Mouse (Mus musculus) heart, embryonic 14.5 days (tissue): ENCODE data around the gene Tmem150a. TPM values are rescaled to one million over a fixed set of nuclear protein-coding genes. Genes with fewer than 3 reads are reported as not detected.
A peak's percentile ranks its signal among the peaks of the same experiment; 100 is the strongest.

ENCODE experiments used
- ATAC-seq: fragments of 200-750 bp; cut with Nextera tagmentation; 2 replicates; pipeline ENCODE4 v1.8.0; 2017; ENCODE audit warnings: low read depth, moderate TSS enrichment; ENCODE audit not compliant: insufficient number of reproducible peaks, insufficient read depth, low FRiP score
- H3K27ac ChIP-seq, 2 experiments: fragments of 200-500 bp in 1 of 2; fragments of 300-500 bp in 1 of 2; sonication (generic) in 1 of 2; replicated peaks in 1 of 2; 2 replicates each; pipeline ENCODE4 v1.5.1; 2012 to 2014; ENCODE audit warnings: low read depth in 2 of 2, low read length in 2 of 2, control low read depth in 1 of 2, mild to moderate bottlenecking in 1 of 2, mixed read lengths in 1 of 2; ENCODE audit not compliant: control insufficient read depth in 1 of 2, insufficient read depth in 1 of 2
- H3K27me3 ChIP-seq: fragments of 300-500 bp; sonication (generic); 2 replicates; pipeline ENCODE4 v1.6.1; 2014; ENCODE audit warnings: mild to moderate bottlenecking, low read length, control low read depth; ENCODE audit not compliant: control insufficient read depth, insufficient read depth
- H3K36me3 ChIP-seq: fragments of 300-500 bp; sonication (generic); 2 replicates; pipeline ENCODE4 v1.6.1; 2014; ENCODE audit warnings: mild to moderate bottlenecking, control low read depth, low read length, mixed read lengths; ENCODE audit not compliant: control insufficient read depth, insufficient read depth
- H3K4me1 ChIP-seq, 2 experiments: fragments of 200-500 bp in 1 of 2; fragments of 300-500 bp in 1 of 2; sonication (generic) in 1 of 2; 2 replicates each; pipeline ENCODE4 v1.6.1; 2012 to 2014; ENCODE audit warnings: low read length in 2 of 2, control low read depth in 1 of 2, mixed read lengths in 1 of 2; ENCODE audit not compliant: control insufficient read depth in 2 of 2, insufficient read depth in 2 of 2
- H3K4me2 ChIP-seq: fragments of 300-500 bp; sonication (generic); 2 replicates; pipeline ENCODE4 v1.6.1; 2014; ENCODE audit warnings: mild to moderate bottlenecking, low read length
- H3K4me3 ChIP-seq, 2 experiments: fragments of 200-500 bp in 1 of 2; fragments of 300-500 bp in 1 of 2; sonication (generic) in 1 of 2; 2 replicates each; pipeline ENCODE4 v1.5.1; 2012 to 2014; ENCODE audit warnings: low read length in 2 of 2, mild to moderate bottlenecking in 2 of 2, control low read depth in 1 of 2, low read depth in 1 of 2, moderate library complexity in 1 of 2; ENCODE audit not compliant: control insufficient read depth in 1 of 2, insufficient read depth in 1 of 2
- H3K9ac ChIP-seq: fragments of 300-500 bp; sonication (generic); 2 replicates; pipeline ENCODE4 v1.6.1; 2014; ENCODE audit warnings: mild to moderate bottlenecking, low read length
- H3K9me3 ChIP-seq: fragments of 300-500 bp; sonication (generic); 2 replicates; pipeline ENCODE4 v1.6.1; 2016; ENCODE audit warnings: low read length, control low read depth; ENCODE audit not compliant: control insufficient read depth
- WGBS: fragments of 180-500 bp; shearing (Covaris S2); extraction: QIAGEN DNeasy Blood & Tissue Kit; methylation state at CpG from one replicate; pipeline ENCODE4 v1.1.7; 2014; 5-methylcytosine and 5-hydroxymethylcytosine counted together
- polyA plus RNA-seq: library from polyadenylated mRNA; unstranded; fragments of >200 nt; fragmentation: Nextera tagmentation; extraction: Ambion mirVana; gene quantifications from 2 replicates; pipeline ENCODE4 v1.2.1, GENCODE M21; 2014

Gene Tmem150a
- polyA plus RNA-seq, 1 experiment from 2014 or later = 14.4 TPM

DNA sequence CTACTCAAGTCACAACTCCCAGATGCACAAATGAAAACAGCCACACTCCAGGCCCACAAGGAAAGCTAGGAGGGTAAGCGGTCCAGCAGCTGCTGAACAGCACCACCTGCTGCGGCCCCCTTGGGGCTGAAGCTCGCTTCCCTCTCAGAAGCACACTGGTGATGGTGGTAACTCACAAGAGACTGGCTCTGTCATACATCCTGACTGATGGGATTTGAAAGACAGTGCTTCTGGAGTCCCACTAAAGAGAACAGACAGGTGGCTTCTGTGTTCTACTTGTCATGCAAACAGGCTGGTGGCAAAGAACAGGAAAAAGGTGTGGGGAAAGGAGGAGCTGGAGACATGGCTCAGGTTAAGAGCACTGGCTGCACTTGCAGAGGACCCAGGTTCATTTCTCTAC, 32.3 kb upstream of the Tmem150a start:
- Histone ChIP-seq H3K27ac (no peak overlapping the region), H3K9ac (no peak overlapping the region), H3K27me3 (no peaks in the 10 kb centered on the region), H3K4me2 (no peak overlapping the region), H3K36me3 (peaks cover 97% of the 10 kb centered on the region), H3K4me1 (peaks cover 0 to 3% of the 10 kb centered on the region in 2 experiments; a peak in 1 of 4 replicates), H3K9me3 (no peaks in the 10 kb centered on the region), H3K4me3 (no peak overlapping the region)
- 97% methylated on average over 3 of the region's 3 CpGs for WGBS
- no peak for ATAC-seq

DNA sequence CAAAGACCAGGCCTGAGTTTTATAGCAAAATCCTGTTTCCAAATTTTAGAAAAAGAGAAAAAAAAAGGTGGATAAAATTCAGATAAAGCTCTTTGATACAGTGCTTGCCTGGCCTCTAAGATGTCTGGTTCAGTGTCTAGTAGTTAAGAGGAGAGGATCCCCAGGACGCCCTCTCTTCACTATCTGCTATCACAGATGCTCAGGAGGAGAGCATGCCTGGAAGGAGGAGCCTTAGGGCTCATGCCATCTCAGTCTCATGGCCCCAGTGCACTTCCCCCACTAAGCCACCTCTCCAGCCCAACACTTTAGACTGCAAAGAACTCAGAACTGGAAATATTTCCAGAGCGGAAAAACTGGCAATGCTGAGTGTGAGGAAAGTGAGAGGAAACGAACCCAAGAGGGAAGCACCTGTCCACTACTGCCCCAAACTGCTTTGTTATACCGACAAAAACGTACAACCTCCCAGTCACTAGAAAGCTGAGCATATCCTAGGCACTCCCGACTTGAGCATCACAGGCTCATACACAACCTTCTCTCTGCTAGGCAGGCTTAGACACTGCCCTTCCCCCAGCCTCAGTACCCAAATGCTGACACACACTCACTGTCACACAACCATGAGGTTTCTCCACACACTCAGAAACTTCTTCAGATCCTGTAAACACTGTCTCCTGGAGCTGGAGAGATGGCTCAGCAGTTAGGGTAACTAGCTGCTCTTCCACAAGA, 31.3 kb upstream of the Tmem150a start:
- Histone ChIP-seq H3K4me3 (no peak overlapping the region), H3K9me3 (no peaks in the 10 kb centered on the region), H3K36me3 (peaks cover 98% of the 10 kb centered on the region), H3K9ac (no peak overlapping the region), H3K27ac (no peak overlapping the region), H3K4me2 (no peak overlapping the region), H3K27me3 (no peaks in the 10 kb centered on the region), H3K4me1 (peaks cover 0 to 3% of the 10 kb centered on the region in 2 experiments; a peak in 1 of 4 replicates)
- ATAC-seq = no peak
- 81% methylated on average over 6 of the region's 6 CpGs for WGBS

- H3K4me2 ChIP-seq = no peak overlapping the region
- ATAC-seq = no peak
- no peaks in the 10 kb centered on the region for H3K4me1 ChIP-seq
- WGBS = 67% methylated on average over 6 of the region's 6 CpGs
- H3K27ac ChIP-seq = no peak overlapping the region
- no peak overlapping the region for H3K9ac ChIP-seq
- no peak overlapping the region for H3K4me3 ChIP-seq
- H3K9me3 ChIP-seq = no peaks in the 10 kb centered on the region
- H3K27me3 ChIP-seq = no peaks in the 10 kb centered on the region
- H3K36me3 ChIP-seq = peaks cover 92% of the 10 kb centered on the region
Measured at GRCm38 (mm10) chr6:72326274-72326673, 29.0 kb upstream of the Tmem150a start.

GRCm38 (mm10) chr6:72329019-72329418, 26.2 kb upstream of the Tmem150a start:
- Histone ChIP-seq H3K4me2 (no peak overlapping the region), H3K36me3 (peaks cover 88% of the 10 kb centered on the region), H3K27me3 (no peaks in the 10 kb centered on the region), H3K9ac (no peak overlapping the region), H3K9me3 (no peaks in the 10 kb centered on the region), H3K27ac (no peak overlapping the region), H3K4me3 (no peak overlapping the region), H3K4me1 (peaks cover 3 to 10% of the 10 kb centered on the region in 2 experiments; a peak in 3 of 4 replicates)
- 88% methylated on average over 5 of the region's 5 CpGs for WGBS
- no peak for ATAC-seq

DNA sequence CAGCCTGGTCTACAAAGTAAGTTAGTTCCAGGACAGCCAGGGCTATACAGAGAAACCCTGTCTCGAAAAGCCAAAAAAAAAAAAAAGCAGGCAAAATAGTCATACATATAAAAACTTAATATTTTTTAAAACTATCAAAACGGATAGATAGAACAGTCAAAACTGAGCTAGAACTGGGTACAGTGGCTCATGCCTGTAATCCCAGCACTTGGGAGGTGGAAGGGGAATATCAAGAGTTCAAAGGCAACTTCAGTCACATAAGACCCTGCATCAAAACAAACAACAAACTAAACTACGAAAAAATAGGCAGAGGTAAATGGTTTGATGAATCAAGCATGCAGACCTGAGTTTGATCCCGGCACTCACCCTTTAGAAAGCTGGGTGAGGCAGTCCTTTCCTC, 25.1 kb upstream of the Tmem150a start:
- peaks cover 3 to 10% of the 10 kb centered on the region in 2 experiments; a peak in 3 of 4 replicates for H3K4me1 ChIP-seq
- no peaks in the 10 kb centered on the region for H3K9me3 ChIP-seq
- H3K27ac ChIP-seq = no peak overlapping the region
- H3K36me3 ChIP-seq = peaks cover 88% of the 10 kb centered on the region
- no peak overlapping the region for H3K9ac ChIP-seq
- no peaks in the 10 kb centered on the region for H3K27me3 ChIP-seq
- WGBS = 94% methylated on average over 4 of the region's 4 CpGs
- H3K4me2 ChIP-seq = no peak overlapping the region
- no peak for ATAC-seq
- no peak overlapping the region for H3K4me3 ChIP-seq

- Histone ChIP-seq H3K4me1 (peaks cover 3 to 10% of the 10 kb centered on the region in 2 experiments; a peak in 3 of 4 replicates), H3K9ac (peak overlapping the region; percentile 27; the same call in 1 of the 2 replicates), H3K9me3 (no peaks in the 10 kb centered on the region), H3K36me3 (peaks cover 87% of the 10 kb centered on the region), H3K4me3 (no peak overlapping the region), H3K27me3 (no peaks in the 10 kb centered on the region), H3K4me2 (no peak overlapping the region), H3K27ac (peak overlapping the region; percentile 54 to 71; a peak in 3 of 4 replicates)
- no peak for ATAC-seq
- 34% methylated on average over 5 of the region's 5 CpGs for WGBS
Measured at GRCm38 (mm10) chr6:72333111-72333510, 22.1 kb upstream of the Tmem150a start.

DNA sequence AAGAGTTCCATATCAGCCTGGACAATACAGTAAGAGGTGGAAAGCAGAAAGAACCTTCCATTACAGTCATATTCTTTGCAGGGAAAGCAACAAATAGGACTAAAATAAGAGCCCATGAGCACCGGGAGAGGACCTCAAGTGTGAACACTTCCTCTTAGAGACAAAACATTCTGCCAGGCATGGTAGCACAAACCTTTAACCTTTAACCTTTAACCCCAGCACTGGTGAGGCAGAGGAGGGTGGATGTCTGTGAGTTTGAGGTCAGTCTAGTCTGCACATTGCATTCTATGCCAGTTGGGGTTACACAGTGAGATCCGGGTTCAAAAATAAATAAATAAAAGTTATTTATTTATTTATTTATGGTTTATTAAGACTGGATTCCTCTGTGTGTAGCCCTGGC, 14.8 kb upstream of the Tmem150a start:
- no peak for ATAC-seq
- Histone ChIP-seq H3K36me3 (peaks cover 55% of the 10 kb centered on the region), H3K27ac (no peak overlapping the region), H3K27me3 (no peaks in the 10 kb centered on the region), H3K9ac (no peak overlapping the region), H3K4me2 (no peak overlapping the region), H3K4me1 (peaks cover 0 to 14% of the 10 kb centered on the region in 2 experiments; a peak in 2 of 4 replicates), H3K4me3 (no peak overlapping the region), H3K9me3 (no peaks in the 10 kb centered on the region)
- WGBS = 63% methylated on average over 2 of the region's 2 CpGs
